Mouse (Mus musculus): ENCODE measurements around the gene Hoga1.
A peak's percentile ranks its signal among the peaks of the same experiment; 100 is the strongest.

The Hoga1 gene

GRCm38 (mm10) chr19:42021681-42022541, 23.5 kb upstream of the Hoga1 start:
- DNase-seq (ENCODE audit: inconsistent age in 2 of 2, low spot score in 1 of 2), result peak; percentile 78 to 87

- peak in 1 of 2 experiments; percentile 51 for DNase-seq (ENCODE audit: inconsistent age in 2 of 2, low spot score in 1 of 2)
Observed at GRCm38 (mm10) chr19:42022542-42022848, 22.9 kb upstream of the Hoga1 start.

- DNase-seq (ENCODE audit: inconsistent age in 2 of 2, low spot score in 1 of 2), result peak; percentile 84 to 94
Observed at GRCm38 (mm10) chr19:42026158-42026557, 19.3 kb upstream of the Hoga1 start.

- DNase-seq (ENCODE audit: inconsistent age in 2 of 2, low spot score in 1 of 2), result no peak
Observed at GRCm38 (mm10) chr19:42031112-42031511, 14.3 kb upstream of the Hoga1 start.

- peak in 1 of 2 experiments; percentile 39 for DNase-seq (ENCODE audit: inconsistent age in 2 of 2, low spot score in 1 of 2)
Observed at GRCm38 (mm10) chr19:42033611-42034010, 11.8 kb upstream of the Hoga1 start.

GRCm38 (mm10) chr19:42034146-42034775, 11.1 kb upstream of the Hoga1 start:
- DNase-seq (ENCODE audit: inconsistent age in 2 of 2, low spot score in 1 of 2), result peak; percentile 33 to 47

GRCm38 (mm10) chr19:42034881-42035455, 10.4 kb upstream of the Hoga1 start:
- DNase-seq (ENCODE audit: inconsistent age in 2 of 2, low spot score in 1 of 2), result no peak

GRCm38 (mm10) chr19:42035456-42036248, 9.8 kb upstream of the Hoga1 start, which contains the start of gene Ankrd2:
TSS of gene Ankrd2 (plus strand) at chr19:42036000.
- DNase-seq (ENCODE audit: inconsistent age in 2 of 2, low spot score in 1 of 2), result peak; percentile 91 to 95

GRCm38 (mm10) chr19:42036357-42036756, 9.1 kb upstream of the Hoga1 start:
- DNase-seq (ENCODE audit: inconsistent age in 2 of 2, low spot score in 1 of 2), result no peak

- DNase-seq (ENCODE audit: inconsistent age in 2 of 2, low spot score in 1 of 2), result no peak
Observed at GRCm38 (mm10) chr19:42037167-42037702, 8.2 kb upstream of the Hoga1 start.

- DNase-seq (ENCODE audit: inconsistent age in 2 of 2, low spot score in 1 of 2), result no peak
Observed at GRCm38 (mm10) chr19:42038310-42038709, 7.1 kb upstream of the Hoga1 start.

- peak in 1 of 2 experiments; percentile 19 for DNase-seq (ENCODE audit: inconsistent age in 2 of 2, low spot score in 1 of 2)
Observed at GRCm38 (mm10) chr19:42043988-42044387, 1.4 kb upstream of the Hoga1 start.

- no peak for DNase-seq (ENCODE audit: inconsistent age in 2 of 2, low spot score in 1 of 2)
Observed at GRCm38 (mm10) chr19:42050251-42050650, 4.8 kb downstream of the Hoga1 start.

GRCm38 (mm10) chr19:42051351-42051750, 5.9 kb downstream of the Hoga1 start:
- DNase-seq (ENCODE audit: inconsistent age in 2 of 2, low spot score in 1 of 2), result no peak

- DNase-seq (ENCODE audit: inconsistent age in 2 of 2, low spot score in 1 of 2), result no peak
Observed at GRCm38 (mm10) chr19:42051948-42052347, 6.5 kb downstream of the Hoga1 start, which contains the start of gene 4933411K16Rik. TSS of gene 4933411K16Rik (plus strand) at chr19:42052248.

GRCm38 (mm10) chr19:42054255-42054654, 8.8 kb downstream of the Hoga1 start:
- peak in 1 of 2 experiments; percentile 25 for DNase-seq (ENCODE audit: inconsistent age in 2 of 2, low spot score in 1 of 2)

GRCm38 (mm10) chr19:42055881-42056280, 10.5 kb downstream of the Hoga1 start:
- peak in 1 of 2 experiments; percentile 52 for DNase-seq (ENCODE audit: inconsistent age in 2 of 2, low spot score in 1 of 2)

GRCm38 (mm10) chr19:42056719-42057409, 11.5 kb downstream of the Hoga1 start:
- no peak for DNase-seq (ENCODE audit: inconsistent age in 2 of 2, low spot score in 1 of 2)

GRCm38 (mm10) chr19:42058426-42058825, 13.0 kb downstream of the Hoga1 start:
- DNase-seq (ENCODE audit: inconsistent age in 2 of 2, low spot score in 1 of 2), result peak; percentile 21 to 71

GRCm38 (mm10) chr19:42061443-42061842, 16.0 kb downstream of the Hoga1 start:
- no peak for DNase-seq (ENCODE audit: inconsistent age in 2 of 2, low spot score in 1 of 2)
